Mouse (Mus musculus) liver, embryonic 11.5 days (tissue): ENCODE data around the gene Snx21. TPM values are rescaled to one million over a fixed set of nuclear protein-coding genes. Genes with fewer than 3 reads are reported as not detected.

ENCODE experiments used
- ATAC-seq: fragments of 200-750 bp; cut with Nextera tagmentation; replicated peaks from 2 replicates; pipeline ENCODE4 v1.8.0; 2017; ENCODE audit warnings: moderate number of reproducible peaks, mild to moderate bottlenecking, moderate TSS enrichment, moderate library complexity; ENCODE audit not compliant: low FRiP score
- DNase-seq: peaks from one replicate; pipeline ENCODE4 v3.0.0-alpha.2; 2017; ENCODE audit warnings: low spot score
- H3K27ac ChIP-seq: fragments of 300-500 bp; sonication (generic); 2 replicates; pipeline ENCODE4 v1.5.1; 2014; ENCODE audit warnings: mild to moderate bottlenecking, low read depth, low read length, control low read depth
- H3K27me3 ChIP-seq: fragments of 300-500 bp; sonication (generic); replicated peaks from 2 replicates; pipeline ENCODE4 v1.6.1; 2014; ENCODE audit warnings: low read length, mixed read lengths; ENCODE audit not compliant: control insufficient read depth, insufficient read depth
- H3K36me3 ChIP-seq: fragments of 300-500 bp; sonication (generic); 2 replicates; pipeline ENCODE4 v1.6.1; 2014; ENCODE audit warnings: mild to moderate bottlenecking, low read length, moderate library complexity, mixed read lengths; ENCODE audit not compliant: control insufficient read depth, insufficient read depth
- H3K4me1 ChIP-seq: fragments of 300-500 bp; sonication (generic); replicated peaks from 2 replicates; pipeline ENCODE4 v1.6.1; 2014; ENCODE audit warnings: low read length, mixed read lengths; ENCODE audit not compliant: control insufficient read depth, insufficient read depth
- H3K4me2 ChIP-seq: fragments of 300-500 bp; sonication (generic); 2 replicates; pipeline ENCODE4 v1.6.1; 2014; ENCODE audit warnings: mild to moderate bottlenecking, control low read depth, moderate library complexity
- H3K4me3 ChIP-seq: fragments of 300-500 bp; sonication (generic); 2 replicates; pipeline ENCODE4 v1.5.1; 2014; ENCODE audit warnings: low read depth, low read length, control low read depth
- H3K9ac ChIP-seq: fragments of 300-500 bp; sonication (generic); 2 replicates; pipeline ENCODE4 v1.6.1; 2014; ENCODE audit warnings: low read depth, low read length, control low read depth
- H3K9me3 ChIP-seq: fragments of 300-500 bp; sonication (generic); 2 replicates; pipeline ENCODE4 v1.6.1; 2016; ENCODE audit warnings: low read length, inconsistent platforms, mixed read lengths; ENCODE audit not compliant: control insufficient read depth
- WGBS: fragments of 180-500 bp; shearing (Covaris S2); extraction: QIAGEN DNeasy Blood & Tissue Kit; methylation state at CpG from one replicate; pipeline ENCODE4 v1.1.7; 2014; 5-methylcytosine and 5-hydroxymethylcytosine counted together
- polyA plus RNA-seq: library from polyadenylated mRNA; unstranded; fragments of >200 nt; fragmentation: Nextera tagmentation; extraction: Ambion mirVana; gene quantifications from 2 replicates; pipeline ENCODE4 v1.2.1, GENCODE M21; 2014

Snx21 gene
- polyA plus RNA-seq, 1 experiment from 2014 or later, result 8.3 TPM

- WGBS, result 6% methylated on average over 7 of the region's 7 CpGs
- peaks cover 3% of the 10 kb centered on the region for H3K27me3 ChIP-seq
- H3K27ac ChIP-seq, result 0 out of 2 replicates have a peak overlapping the region, but pooled peaks have one; percentile 69
These were observed 678 bp upstream of the Snx21 start for GRCm38 (mm10) chr2:164784869-164785420.

GRCm38 (mm10) chr2:164786388-164786885 lies 814 bp downstream of the Snx21 start:
- 0 out of 2 replicates have a peak, but pooled peaks cover 14% of the 10 kb centered on the region for H3K4me1 ChIP-seq
- DNase-seq (no peak), ATAC-seq (0 out of 2 replicates have a peak, but pooled peaks have one; percentile 3)
- no peak overlapping the region for H3K27ac ChIP-seq
- H3K4me3 ChIP-seq, result peak overlapping the region; percentile 70
- no peaks in the 10 kb centered on the region for H3K36me3 ChIP-seq
- H3K9me3 ChIP-seq, result no peaks in the 10 kb centered on the region
- H3K27me3 ChIP-seq, result peaks cover 3% of the 10 kb centered on the region; the same call in 1 of the 2 replicates
- H3K4me2 ChIP-seq, result peak overlapping the region; percentile 91
- H3K9ac ChIP-seq, result peak overlapping the region; percentile 66
- 12% methylated on average over 15 of the region's 15 CpGs for WGBS

More at GRCm38 (mm10) chr2:164784869-164785420, 678 bp upstream of the Snx21 start:
- peak overlapping the region; percentile 91 for H3K4me2 ChIP-seq
- peak overlapping the region; percentile 70 for H3K4me3 ChIP-seq
- no peak for DNase-seq
- H3K9ac ChIP-seq, result peak overlapping the region; percentile 66
- 0 out of 2 replicates have a peak, but pooled peaks cover 14% of the 10 kb centered on the region for H3K4me1 ChIP-seq
- no peaks in the 10 kb centered on the region for H3K9me3 ChIP-seq
- no peak for ATAC-seq
- no peaks in the 10 kb centered on the region for H3K36me3 ChIP-seq

DNA sequence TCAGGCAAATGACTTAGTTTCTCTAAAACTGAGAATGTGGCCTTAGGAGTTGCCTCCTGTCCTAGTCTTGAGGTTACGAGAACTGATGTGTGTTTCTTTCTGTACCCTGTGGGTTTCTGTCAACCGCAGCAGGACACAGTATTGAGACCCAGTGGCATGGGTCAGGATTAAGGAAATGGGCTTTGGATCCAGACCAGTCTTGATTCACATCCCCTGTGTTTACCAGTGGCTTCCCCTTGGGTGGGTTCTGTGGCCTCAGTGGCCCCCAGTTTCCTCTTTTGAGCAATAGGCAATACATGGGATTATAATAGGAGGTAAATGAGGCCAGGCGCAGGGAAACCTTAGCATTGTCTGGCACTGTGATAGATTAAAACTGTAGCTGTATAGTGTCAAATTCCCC lies 1.4 kb downstream of the Snx21 start:
- no peak for DNase-seq
- peaks cover 3% of the 10 kb centered on the region; the same call in 1 of the 2 replicates for H3K27me3 ChIP-seq
- no peak for ATAC-seq
- no peaks in the 10 kb centered on the region for H3K9me3 ChIP-seq
- H3K4me3 ChIP-seq, result no peak overlapping the region; the same call in 1 of the 2 replicates
- H3K27ac ChIP-seq, result no peak overlapping the region
- 0 out of 2 replicates have a peak, but pooled peaks cover 14% of the 10 kb centered on the region for H3K4me1 ChIP-seq
- 74% methylated on average over 3 of the region's 3 CpGs for WGBS
- no peak overlapping the region for H3K9ac ChIP-seq
- H3K4me2 ChIP-seq, result peak overlapping the region; percentile 91; the same call in 1 of the 2 replicates
- H3K36me3 ChIP-seq, result no peaks in the 10 kb centered on the region

DNA sequence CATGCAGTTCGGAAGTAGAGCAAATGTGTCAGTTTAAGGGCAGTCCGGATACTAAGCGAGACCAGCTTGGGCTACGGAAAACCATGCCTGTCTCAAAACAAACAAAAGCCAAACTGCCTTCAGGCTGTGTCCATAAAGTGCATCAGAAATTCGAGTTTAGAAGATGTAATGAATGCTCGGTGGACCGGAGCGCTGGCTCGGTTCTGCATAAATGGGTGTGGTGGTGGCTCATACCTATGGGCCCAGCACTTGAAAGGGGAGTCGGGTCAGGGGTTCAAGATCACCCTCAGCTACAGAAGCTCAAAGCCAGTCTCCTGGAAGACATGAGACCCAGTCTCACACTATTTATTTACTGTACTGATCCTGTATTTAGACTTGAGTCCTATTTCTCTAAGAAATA lies 2.2 kb downstream of the Snx21 start:
- H3K27ac ChIP-seq, result no peak overlapping the region
- 0 out of 2 replicates have a peak, but pooled peaks cover 3% of the 10 kb centered on the region for H3K27me3 ChIP-seq
- no peak overlapping the region for H3K4me3 ChIP-seq
- H3K4me1 ChIP-seq, result 0 out of 2 replicates have a peak, but pooled peaks cover 14% of the 10 kb centered on the region
- ATAC-seq (no peak), DNase-seq (no peak)
- WGBS, result 88% methylated on average over 10 of the region's 10 CpGs
- peaks cover 6% of the 10 kb centered on the region for H3K36me3 ChIP-seq
- H3K9me3 ChIP-seq, result no peaks in the 10 kb centered on the region
- H3K9ac ChIP-seq, result no peak overlapping the region
- H3K4me2 ChIP-seq, result no peak overlapping the region

- WGBS, result 70% methylated on average over 4 of the region's 4 CpGs
- H3K27ac ChIP-seq, result no peak overlapping the region
- no peak overlapping the region for H3K4me3 ChIP-seq
- H3K27me3 ChIP-seq, result 0 out of 2 replicates have a peak, but pooled peaks cover 3% of the 10 kb centered on the region
- H3K9ac ChIP-seq, result no peak overlapping the region
- H3K4me2 ChIP-seq, result no peak overlapping the region
- 0 out of 2 replicates have a peak, but pooled peaks have one; percentile 24 for ATAC-seq
- H3K9me3 ChIP-seq, result no peaks in the 10 kb centered on the region
- H3K36me3 ChIP-seq, result peaks cover 6% of the 10 kb centered on the region
- DNase-seq, result no peak
- 0 out of 2 replicates have a peak, but pooled peaks cover 14% of the 10 kb centered on the region for H3K4me1 ChIP-seq
These were observed 2.8 kb downstream of the Snx21 start for GRCm38 (mm10) chr2:164788411-164788810.

GRCm38 (mm10) chr2:164790451-164790850 lies 4.8 kb downstream of the Snx21 start:
- 0 out of 2 replicates have a peak, but pooled peaks cover 8% of the 10 kb centered on the region for H3K4me1 ChIP-seq
- 80% methylated on average over 4 of the region's 4 CpGs for WGBS
- ATAC-seq (no peak), DNase-seq (no peak)
- no peak overlapping the region for H3K27ac ChIP-seq
- H3K9ac ChIP-seq, result no peak overlapping the region
- H3K27me3 ChIP-seq, result 0 out of 2 replicates have a peak, but pooled peaks cover 3% of the 10 kb centered on the region
- H3K9me3 ChIP-seq, result no peaks in the 10 kb centered on the region
- no peak overlapping the region for H3K4me3 ChIP-seq
- H3K4me2 ChIP-seq, result no peak overlapping the region
- H3K36me3 ChIP-seq, result peaks cover 16% of the 10 kb centered on the region

- peaks cover 22% of the 10 kb centered on the region for H3K36me3 ChIP-seq
These were observed 6.2 kb downstream of the Snx21 start for GRCm38 (mm10) chr2:164791841-164792261.

DNA sequence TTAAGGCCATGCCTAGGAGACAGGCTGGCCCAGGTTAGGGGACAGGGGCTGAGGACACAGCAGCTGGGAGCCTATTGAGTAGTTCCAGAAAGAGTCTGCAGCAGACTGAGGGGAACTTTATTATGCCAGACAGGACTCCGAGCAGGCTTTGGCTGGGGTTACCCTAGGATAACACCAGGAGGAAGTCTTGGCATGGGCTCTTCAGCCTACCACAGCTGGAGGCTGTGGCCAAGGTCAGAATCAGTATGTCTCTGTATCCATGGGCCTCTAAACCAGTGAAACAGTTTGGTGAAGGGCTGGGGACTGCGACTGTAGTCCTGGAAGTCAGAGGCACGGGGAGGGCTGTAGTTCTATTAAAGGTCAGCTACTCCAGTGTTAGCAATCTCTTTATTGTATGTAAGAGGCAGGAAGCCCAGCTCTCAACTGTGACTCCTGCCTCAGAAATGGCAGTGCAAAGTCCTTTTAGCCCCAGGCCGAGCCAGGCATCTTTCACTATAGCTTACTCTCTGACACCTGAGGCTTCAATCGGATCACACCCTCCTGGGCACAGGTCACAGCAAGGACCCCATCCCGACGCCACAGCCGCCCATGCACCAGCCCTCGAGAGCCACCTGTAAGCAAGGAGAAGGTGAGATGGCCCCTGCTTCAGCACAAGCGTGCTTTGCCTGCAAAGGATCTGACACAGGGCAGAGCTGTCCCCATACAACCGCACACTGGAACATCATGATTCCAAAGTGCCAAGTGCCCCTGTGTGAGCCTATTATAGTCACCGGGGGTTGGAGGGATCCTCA lies 7.0 kb downstream of the Snx21 start:
- Histone ChIP-seq H3K27me3 (no peaks in the 10 kb centered on the region), H3K36me3 (peaks cover 25% of the 10 kb centered on the region), H3K9me3 (no peaks in the 10 kb centered on the region), H3K4me3 (no peak overlapping the region), H3K27ac (no peak overlapping the region), H3K9ac (no peak overlapping the region), H3K4me1 (0 out of 2 replicates have a peak, but pooled peaks cover 4% of the 10 kb centered on the region), H3K4me2 (no peak overlapping the region)
- WGBS, result 91% methylated on average over 12 of the region's 12 CpGs
- DNase-seq, result no peak
- ATAC-seq, result no peak

More at GRCm38 (mm10) chr2:164791841-164792261, 6.2 kb downstream of the Snx21 start:
- no peak overlapping the region for H3K4me2 ChIP-seq
- peak; percentile 29 for DNase-seq
- no peaks in the 10 kb centered on the region for H3K9me3 ChIP-seq
- ATAC-seq, result no peak
- 0 out of 2 replicates have a peak, but pooled peaks cover 4% of the 10 kb centered on the region for H3K4me1 ChIP-seq
- H3K4me3 ChIP-seq, result no peak overlapping the region
- WGBS, result 94% methylated on average over 18 of the region's 18 CpGs
- H3K27me3 ChIP-seq, result no peaks in the 10 kb centered on the region
- H3K9ac ChIP-seq, result no peak overlapping the region
- no peak overlapping the region for H3K27ac ChIP-seq
